16 mouse cellular contexts compared by ENCODE assay signal in the genomic region with DNA sequence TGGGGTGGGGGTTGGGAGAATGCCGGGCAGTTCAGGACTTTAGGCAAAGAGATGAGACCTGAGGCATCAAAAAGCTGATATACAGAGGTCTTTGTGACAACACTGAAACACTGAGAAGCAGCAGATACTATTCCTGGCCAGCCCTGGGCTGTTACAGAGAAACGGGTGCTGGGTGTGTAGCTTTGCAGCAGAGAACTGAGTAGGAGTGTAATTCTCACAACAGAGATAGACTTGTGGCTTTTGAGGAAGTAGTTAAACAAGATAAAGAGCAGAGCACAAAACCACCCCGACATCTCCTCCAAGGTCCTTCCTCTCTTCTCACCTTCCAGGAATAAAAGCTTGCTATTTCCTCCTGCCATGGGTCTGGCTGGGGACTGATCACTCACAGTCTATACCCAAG.
DNase-seq lines count a peak whose midpoint lies in the region; TF ChIP-seq lines count a peak whose summit lies in the region.
"Had no signal": no experiment of that assay in that cellular context is flagged by ENCODE, and none has a peak within 500 bp of the region (broad histone marks: within the 10 kb centered on the region; RNA-seq: fewer than 3 reads in every experiment).

No protein-coding gene starts in this region.

- TF ChIP-seq EP300 in MEL (IDR thresholded peaks at IDR 0.05; ENCODE audit: low read depth in 1 of 2, low read length in 2 of 2) = peak; percentile 89

- WGBS in thymus, adult 2 months = 2% methylated on average over 3 of the region's 3 CpGs

- H3K9me3 ChIP-seq in MEL (replicated peaks; ENCODE audit: insufficient read depth, low read length) = no peaks in the 10 kb centered on the region
- H3K9me3 ChIP-seq: embryonic facial prominence, embryonic 13.5 days; limb, embryonic 15.5 days; neural tube, embryonic 12.5 days had no signal

- DNase-seq in thymus, adult 2 months = peak; percentile 4
- DNase-seq in thymus, postnatal 4 days = no peak
- peak; percentile 91 for DNase-seq in MEL (ENCODE audit: low read depth, low spot score)
- peak; percentile 87 for DNase-seq in induced T-regulatory cell, adult 2 months (ENCODE audit: low read depth)
- no peak for DNase-seq in kidney, adult 18-20 months
- DNase-seq in retina, embryonic 14.5 days (ENCODE audit: low spot score) = no peak
- DNase-seq in adrenal gland, adult 8-10 months = no peak
- DNase-seq: adrenal gland, adult 2 months; cerebellum, adult 2 months; kidney, postnatal 14 days; lung, embryonic 14.5 days; right cerebral cortex, postnatal 25 days; thymus, postnatal 25 days had no signal

- H3K9ac ChIP-seq in MEL (ENCODE audit: control insufficient read depth, low read depth, low read length, poor library complexity, severe bottlenecking) = peak overlapping the region; percentile 38
- H3K9ac ChIP-seq: embryonic facial prominence, embryonic 13.5 days; limb, embryonic 15.5 days; lung, embryonic 14.5 days; neural tube, embryonic 12.5 days had no signal

- no peaks in the 10 kb centered on the region for H3K27me3 ChIP-seq in thymus, adult 2 months (ENCODE audit: control insufficient read depth, insufficient read depth, low read length)
- no peaks in the 10 kb centered on the region for H3K27me3 ChIP-seq in MEL (ENCODE audit: control insufficient read depth in 1 of 2, insufficient read depth in 2 of 2, low read length in 2 of 2)
- H3K27me3 ChIP-seq: embryonic facial prominence, embryonic 13.5 days; limb, embryonic 15.5 days; neural tube, embryonic 12.5 days had no signal

- H3K27ac ChIP-seq in thymus, adult 2 months (ENCODE audit: control insufficient read depth, insufficient read depth, low read length) = peak overlapping the region; percentile 81; the same call in 1 of the 2 replicates
- H3K27ac ChIP-seq in MEL (ENCODE audit: control insufficient read depth, low read depth, low read length) = peak overlapping the region; percentile 94
- H3K27ac ChIP-seq: embryonic facial prominence, embryonic 13.5 days; limb, embryonic 15.5 days; neural tube, embryonic 12.5 days had no signal

- peaks cover 12% of the 10 kb centered on the region for H3K4me1 ChIP-seq in thymus, adult 2 months (replicated peaks; ENCODE audit: control insufficient read depth, insufficient read depth, low read length)
- peaks cover 12 to 35% of the 10 kb centered on the region in 2 experiments for H3K4me1 ChIP-seq in MEL (ENCODE audit: control insufficient read depth in 1 of 2, insufficient read depth in 2 of 2, low read length in 2 of 2)
- H3K4me1 ChIP-seq: limb, embryonic 15.5 days; neural tube, embryonic 12.5 days had no signal

- no peak for TF ChIP-seq POLR2A in thymus, adult 2 months (IDR thresholded peaks at IDR 0.05; ENCODE audit: control insufficient read depth, extremely low read depth, insufficient read depth, low read length, poor library complexity)
- peak in 1 of 2 experiments; percentile 43; a peak in 2 of 4 replicates for TF ChIP-seq POLR2A in MEL (IDR thresholded peaks at IDR 0.05; ENCODE audit: control insufficient read depth in 1 of 2, insufficient read depth in 1 of 2, low read depth in 1 of 2, low read length in 2 of 2, poor library complexity in 1 of 2)

- no peak overlapping the region for H3K4me3 ChIP-seq in thymus, adult 2 months (ENCODE audit: control insufficient read depth, insufficient read depth, low read length)
- peak overlapping the region in 1 of 2 experiments; percentile 50; a peak in 2 of 4 replicates for H3K4me3 ChIP-seq in MEL (ENCODE audit: control insufficient read depth in 1 of 2, insufficient read depth in 1 of 2, low read depth in 2 of 2, low read length in 2 of 2)
- H3K4me3 ChIP-seq: embryonic facial prominence, embryonic 13.5 days; limb, embryonic 15.5 days; neural tube, embryonic 12.5 days had no signal

- no peak for TF ChIP-seq RAD21 in MEL (IDR thresholded peaks at IDR 0.05; ENCODE audit: low read depth, low read length)

- no peaks in the 10 kb centered on the region for H3K36me3 ChIP-seq in thymus, adult 2 months (ENCODE audit: control insufficient read depth, insufficient read depth, low read length)
- peaks cover 0 to 46% of the 10 kb centered on the region in 2 experiments; a peak in 2 of 4 replicates for H3K36me3 ChIP-seq in MEL (ENCODE audit: control insufficient read depth in 1 of 2, insufficient read depth in 2 of 2, low read length in 2 of 2)
- H3K36me3 ChIP-seq: embryonic facial prominence, embryonic 13.5 days; limb, embryonic 15.5 days; neural tube, embryonic 12.5 days had no signal

- no peaks in the 10 kb centered on the region for H3K79me2 ChIP-seq in MEL (ENCODE audit: control insufficient read depth, insufficient read depth, low read length, poor library complexity)

- no peak for TF ChIP-seq CTCF in thymus, adult 2 months (IDR thresholded peaks at IDR 0.05; ENCODE audit: borderline replicate concordance, control insufficient read depth, extremely low read depth, insufficient read depth, low read length, poor library complexity)
- no peak for TF ChIP-seq CTCF in MEL (IDR thresholded peaks at IDR 0.05 in 2 of 3, conservative IDR thresholded peaks at IDR 0.05 in 1 of 3; ENCODE audit: control insufficient read depth in 1 of 3, insufficient read depth in 1 of 3, low read depth in 2 of 3, low read length in 3 of 3, poor library complexity in 1 of 3, severe bottlenecking in 1 of 3)

TF ChIP-seq in MEL, 35 proteins besides CTCF, POLR2A, EP300 and RAD21:
- TF ChIP-seq SIN3A (IDR thresholded peaks at IDR 0.05; ENCODE audit: low read length) = peak; percentile 58
- TF ChIP-seq ZMIZ1 (IDR thresholded peaks at IDR 0.05; ENCODE audit: low read depth, low read length) = no peak
- TF ChIP-seq ETS1 (IDR thresholded peaks at IDR 0.05; ENCODE audit: low read depth, low read length) = peak; percentile 90
- peak; percentile 54; the same call in 1 of the 2 replicates for TF ChIP-seq BHLHE40 (IDR thresholded peaks at IDR 0.05; ENCODE audit: borderline replicate concordance, low read depth, low read length)
- TF ChIP-seq JUND (IDR thresholded peaks at IDR 0.05; ENCODE audit: low read depth, low read length) = 0 out of 2 replicates have a peak, but pooled peaks have one; percentile 53
- TF ChIP-seq E2F4 (IDR thresholded peaks at IDR 0.05; ENCODE audit: borderline replicate concordance, low read depth, low read length) = no peak
- TF ChIP-seq POLR2AphosphoS5 (IDR thresholded peaks at IDR 0.05; ENCODE audit: borderline replicate concordance, low read depth, low read length) = no peak
- no peak for TF ChIP-seq USF1 (IDR thresholded peaks at IDR 0.05; ENCODE audit: low read depth, low read length)
- TF ChIP-seq ZNF384 (IDR thresholded peaks at IDR 0.05; ENCODE audit: low read depth, low read length) = no peak
- TF ChIP-seq MXI1 (IDR thresholded peaks at IDR 0.05; ENCODE audit: low read depth, low read length) = no peak
- TF ChIP-seq TCF12 (IDR thresholded peaks at IDR 0.05; ENCODE audit: low read depth, low read length) = peak; percentile 71
- TF ChIP-seq ELF1 (IDR thresholded peaks at IDR 0.05; ENCODE audit: low read depth, low read length) = peak; percentile 26; the same call in 1 of the 2 replicates
- TF ChIP-seq GATA1 (IDR thresholded peaks at IDR 0.05; ENCODE audit: low read depth, low read length) = peak; percentile 87
- no peak for TF ChIP-seq ZC3H11A (IDR thresholded peaks at IDR 0.05; ENCODE audit: low read depth, low read length)
- TF ChIP-seq HCFC1 (IDR thresholded peaks at IDR 0.05; ENCODE audit: low read depth, low read length) = no peak
- TF ChIP-seq RCOR1 (IDR thresholded peaks at IDR 0.05; ENCODE audit: low read depth, low read length) = peak; percentile 92
- TF ChIP-seq MYB (IDR thresholded peaks at IDR 0.05; ENCODE audit: low read depth, low read length) = peak; percentile 12; the same call in 1 of the 2 replicates
- TF ChIP-seq USF2 (IDR thresholded peaks at IDR 0.05; ENCODE audit: borderline replicate concordance in 1 of 2, insufficient read depth in 1 of 2, low read depth in 1 of 2, low read length in 2 of 2) = no peak
- no peak for TF ChIP-seq MEF2A (IDR thresholded peaks at IDR 0.05; ENCODE audit: extremely low read depth, insufficient replicate concordance, low read depth, low read length, poor library complexity, severe bottlenecking)
- no peak for TF ChIP-seq UBTF (IDR thresholded peaks at IDR 0.05; ENCODE audit: borderline replicate concordance, insufficient read depth, low read depth, low read length)
- TF ChIP-seq MAZ (IDR thresholded peaks at IDR 0.05; ENCODE audit: low read depth, low read length) = 0 out of 2 replicates have a peak, but pooled peaks have one; percentile 39
- TF ChIP-seq MAX (IDR thresholded peaks at IDR 0.05; ENCODE audit: low read length) = peak; percentile 60
- TF ChIP-seq MYC (IDR thresholded peaks at IDR 0.05; ENCODE audit: low read depth, low read length) = 0 out of 2 replicates have a peak, but pooled peaks have one; percentile 59
- no peak for TF ChIP-seq NELFE (IDR thresholded peaks at IDR 0.05; ENCODE audit: low read depth, low read length)
- no peak for TF ChIP-seq SMC3 (IDR thresholded peaks at IDR 0.05; ENCODE audit: low read depth, low read length)
- TF ChIP-seq CHD1 (IDR thresholded peaks at IDR 0.05; ENCODE audit: low read depth, low read length) = no peak
- TF ChIP-seq TBP (IDR thresholded peaks at IDR 0.05; ENCODE audit: low read depth, low read length) = peak; percentile 96
- TF ChIP-seq TAL1 (IDR thresholded peaks at IDR 0.05; ENCODE audit: low read length) = peak; percentile 29; the same call in 1 of the 2 replicates
- TF ChIP-seq MAFK (IDR thresholded peaks at IDR 0.05; ENCODE audit: borderline replicate concordance, low read depth, low read length) = 0 out of 2 replicates have a peak, but pooled peaks have one; percentile 53
- TF ChIP-seq POLR2AphosphoS2 (IDR thresholded peaks at IDR 0.05; ENCODE audit: low read length) = no peak
TF ChIP-seq in MEL: peak in this region for 15.

Comparison
In these comparisons a context has a peak if more than half of its experiments do, and no peak if none do; other contexts are left out.
1. DNase-seq: peak in thymus, adult 2 months (single experiment), MEL (single experiment) and induced T-regulatory cell, adult 2 months (single experiment); none in thymus, postnatal 4 days (single experiment), kidney, adult 18-20 months (single experiment), retina, embryonic 14.5 days (single experiment) and adrenal gland, adult 8-10 months (single experiment).